Mouse (Mus musculus) thymus, adult 2 months (tissue): Measurements from ENCODE around the gene Ptpn1.

Source experiments
- CTCF ChIP-seq: fragments of 200-500 bp; IDR thresholded peaks from 2 replicates; pipeline ENCODE4 v1.5.1; 2012; ENCODE audit warnings: mild to moderate bottlenecking, control low read depth, low read length, moderate library complexity, borderline replicate concordance; ENCODE audit not compliant: control insufficient read depth, poor library complexity, insufficient read depth; ENCODE audit errors: extremely low read depth
- POLR2A ChIP-seq: fragments of 200-500 bp; IDR thresholded peaks from 2 replicates; pipeline ENCODE4 v1.6.1; 2012; ENCODE audit warnings: mild to moderate bottlenecking, low read length, control low read depth, moderate library complexity; ENCODE audit not compliant: control insufficient read depth, poor library complexity, insufficient read depth; ENCODE audit errors: extremely low read depth

GRCm38 (mm10) chr2:167940636-167941035 lies 8.8 kb downstream of the Ptpn1 start:
- no peak for TF ChIP-seq CTCF
- TF ChIP-seq POLR2A = no peak
